Mouse (Mus musculus) forebrain, embryonic 11.5 days (tissue): ENCODE data around the gene Chst11. TPM values are rescaled to one million over a fixed set of nuclear protein-coding genes. Genes with fewer than 3 reads are reported as not detected.

Experiments used
- ATAC-seq: fragments of 200-750 bp; cut with Nextera tagmentation; replicated peaks from 2 replicates; pipeline ENCODE4 v1.8.0; 2017; ENCODE audit warnings: moderate TSS enrichment; ENCODE audit not compliant: low FRiP score
- DNase-seq: peaks from one replicate; pipeline ENCODE4 v3.0.0-alpha.2; 2017; ENCODE audit warnings: low spot score
- H3K27ac ChIP-seq: fragments of 300-500 bp; sonication (generic); 2 replicates; pipeline ENCODE4 v1.5.1; 2014; ENCODE audit warnings: low read depth, low read length
- H3K27me3 ChIP-seq: fragments of 300-500 bp; sonication (generic); 2 replicates; pipeline ENCODE4 v1.6.1; 2014; ENCODE audit warnings: mild to moderate bottlenecking, low read length, mixed read lengths; ENCODE audit not compliant: control insufficient read depth, insufficient read depth
- H3K36me3 ChIP-seq: fragments of 300-500 bp; sonication (generic); 2 replicates; pipeline ENCODE4 v1.6.1; 2014; ENCODE audit warnings: mild to moderate bottlenecking, low read length, moderate library complexity, mixed read lengths; ENCODE audit not compliant: control insufficient read depth, insufficient read depth
- H3K4me1 ChIP-seq: fragments of 300-500 bp; sonication (generic); replicated peaks from 2 replicates; pipeline ENCODE4 v1.6.1; 2014; ENCODE audit warnings: low read length, mixed read lengths; ENCODE audit not compliant: control insufficient read depth, insufficient read depth
- H3K4me2 ChIP-seq: fragments of 300-500 bp; sonication (generic); 2 replicates; pipeline ENCODE4 v1.6.1; 2014; ENCODE audit warnings: low read depth, mild to moderate bottlenecking, low read length, moderate library complexity, mixed read lengths; ENCODE audit not compliant: severe bottlenecking
- H3K4me3 ChIP-seq: fragments of 300-500 bp; sonication (generic); 2 replicates; pipeline ENCODE4 v1.5.1; 2014; ENCODE audit warnings: low read depth, low read length
- H3K9ac ChIP-seq: fragments of 300-500 bp; sonication (generic); 2 replicates; pipeline ENCODE4 v1.6.1; 2014; ENCODE audit warnings: low read length
- H3K9me3 ChIP-seq: fragments of 300-500 bp; sonication (generic); 2 replicates; pipeline ENCODE4 v1.6.1; 2016; ENCODE audit warnings: low read length, mixed read lengths; ENCODE audit not compliant: control insufficient read depth
- WGBS: fragments of 180-500 bp; shearing (Covaris S2); extraction: QIAGEN DNeasy Blood & Tissue Kit; methylation state at CpG from one replicate; pipeline ENCODE4 v1.1.7; 2014; 5-methylcytosine and 5-hydroxymethylcytosine counted together
- polyA plus RNA-seq: library from polyadenylated mRNA; unstranded; fragments of >200 nt; fragmentation: Nextera tagmentation; extraction: Ambion mirVana; gene quantifications from 2 replicates; pipeline ENCODE4 v1.2.1, GENCODE M21; 2014

The Chst11 gene
- polyA plus RNA-seq, 1 experiment from 2014 or later, result 1.9 TPM

DNA sequence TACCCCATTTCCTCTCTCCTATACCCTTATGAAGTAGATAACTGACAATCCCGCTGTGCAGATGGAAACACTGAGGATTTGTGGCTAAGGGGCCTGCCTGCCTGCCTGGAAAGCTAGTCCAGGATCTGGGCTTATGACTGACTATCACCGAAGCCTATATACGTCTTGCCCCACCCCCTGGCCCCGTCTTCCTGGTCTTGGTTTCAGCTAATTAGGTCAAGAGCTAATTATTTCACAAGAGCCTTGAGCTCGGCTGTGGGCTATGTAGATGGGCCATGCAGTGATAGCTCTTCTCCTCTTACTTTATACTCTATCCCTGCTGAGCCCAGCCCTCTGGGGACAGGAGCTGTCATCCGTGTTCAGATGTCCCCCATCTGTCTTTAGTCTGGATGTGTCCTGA, 12.2 kb downstream of the Chst11 start:
- H3K27me3 ChIP-seq, result no peaks in the 10 kb centered on the region
- DNase-seq (no peak), ATAC-seq (no peak)
- 71% methylated on average over 6 of the region's 6 CpGs for WGBS
- H3K4me1 ChIP-seq, result no peaks in the 10 kb centered on the region; the same call in 1 of the 2 replicates
- H3K4me2 ChIP-seq, result no peak overlapping the region
- H3K4me3 ChIP-seq, result no peak overlapping the region
- no peak overlapping the region for H3K9ac ChIP-seq
- H3K27ac ChIP-seq, result no peak overlapping the region
- H3K9me3 ChIP-seq, result no peaks in the 10 kb centered on the region
- no peaks in the 10 kb centered on the region for H3K36me3 ChIP-seq

DNA sequence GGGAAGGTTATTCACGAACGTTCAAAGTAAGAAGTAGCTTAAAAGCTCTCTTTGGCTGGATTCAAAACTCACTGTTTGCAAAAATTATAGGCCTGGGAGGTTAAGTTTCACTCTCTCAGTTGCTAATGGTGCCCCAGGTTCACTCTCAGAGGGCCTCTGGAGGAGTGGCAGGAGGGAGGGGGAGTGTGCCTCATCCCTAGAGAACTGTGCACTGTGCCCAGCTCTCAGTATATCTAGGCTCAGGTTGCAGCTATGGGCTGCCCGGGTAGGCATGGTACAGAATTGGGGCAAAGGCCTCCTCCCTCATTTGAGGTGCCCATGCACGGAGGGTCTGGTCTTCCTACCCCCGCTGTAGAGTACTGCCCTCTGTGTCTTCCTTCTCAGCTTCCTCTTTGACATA, 14.9 kb downstream of the Chst11 start:
- no peak for ATAC-seq
- Histone ChIP-seq H3K27me3 (no peaks in the 10 kb centered on the region), H3K4me3 (no peak overlapping the region), H3K27ac (no peak overlapping the region), H3K4me1 (no peaks in the 10 kb centered on the region), H3K4me2 (no peak overlapping the region), H3K9me3 (no peaks in the 10 kb centered on the region), H3K36me3 (no peaks in the 10 kb centered on the region), H3K9ac (no peak overlapping the region)
- no peak for DNase-seq
- WGBS, result 87% methylated on average over 5 of the region's 5 CpGs

DNA sequence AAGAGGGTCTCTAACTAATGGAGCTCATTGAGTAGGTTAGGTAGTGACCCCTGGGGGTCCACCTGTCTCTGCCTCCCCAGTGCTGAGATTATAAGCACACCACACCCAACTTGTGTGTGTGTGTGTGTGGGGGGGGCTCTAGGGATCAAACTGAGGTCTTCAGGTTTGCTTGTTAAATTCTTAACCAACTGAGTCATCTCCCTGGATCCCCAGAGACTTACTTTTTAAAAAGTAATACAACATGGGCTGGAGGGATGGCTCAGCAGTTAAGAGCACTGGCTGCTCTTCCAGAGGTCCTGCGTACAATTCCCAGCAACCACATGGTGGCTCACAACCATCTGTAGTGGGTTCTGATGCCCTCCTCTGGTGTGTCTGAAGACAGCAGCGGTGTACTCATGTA, 15.4 kb downstream of the Chst11 start:
- Histone ChIP-seq H3K4me2 (no peak overlapping the region), H3K4me1 (no peaks in the 10 kb centered on the region), H3K27ac (no peak overlapping the region), H3K27me3 (no peaks in the 10 kb centered on the region), H3K36me3 (no peaks in the 10 kb centered on the region), H3K9me3 (no peaks in the 10 kb centered on the region), H3K9ac (no peak overlapping the region), H3K4me3 (no peak overlapping the region)
- WGBS, result 91% methylated on average over 2 of the region's 2 CpGs
- no peak for ATAC-seq
- DNase-seq, result no peak

DNA sequence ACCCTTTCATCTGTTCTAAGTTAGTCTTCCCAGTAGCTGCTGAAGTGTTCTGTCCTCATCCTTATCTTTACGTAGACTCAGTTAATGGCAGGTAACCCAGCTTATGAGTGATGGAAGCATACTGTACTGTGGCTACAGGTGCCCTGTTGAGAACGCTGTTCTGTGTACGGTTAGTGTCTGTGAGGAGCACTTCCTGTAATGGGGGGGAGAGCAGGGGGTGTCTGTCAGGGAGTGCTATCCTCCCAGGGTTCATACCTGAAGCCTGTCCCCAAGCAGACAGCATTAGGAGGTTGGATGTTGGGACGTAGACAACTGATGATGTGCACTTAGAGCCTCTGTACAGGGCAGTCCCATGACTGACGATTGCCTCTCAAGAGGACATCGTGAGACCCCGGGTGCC, 18.6 kb downstream of the Chst11 start:
- no peaks in the 10 kb centered on the region for H3K36me3 ChIP-seq
- WGBS, result 97% methylated on average over 7 of the region's 7 CpGs

DNA sequence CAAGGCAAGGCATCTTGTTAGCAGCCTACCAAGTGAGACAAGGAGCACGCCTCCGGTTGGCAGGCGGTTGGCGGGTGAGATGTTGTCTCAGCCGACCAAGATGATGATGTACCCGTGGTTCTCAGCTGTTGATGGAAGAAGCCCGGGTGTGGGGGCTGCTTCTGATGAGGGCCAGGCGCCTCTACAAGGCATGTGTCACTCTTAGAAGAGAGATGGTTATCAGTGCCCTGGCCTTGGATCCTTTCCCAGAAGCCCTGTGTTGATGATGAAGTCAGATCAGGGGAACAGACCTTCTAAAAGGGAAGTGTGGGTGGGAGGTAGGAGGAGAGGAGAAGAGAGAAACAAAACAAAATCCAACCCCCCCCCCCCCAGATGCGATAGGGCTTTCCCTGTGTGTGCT, 19.1 kb downstream of the Chst11 start:
- Histone ChIP-seq H3K27me3 (no peaks in the 10 kb centered on the region), H3K9ac (no peak overlapping the region), H3K36me3 (no peaks in the 10 kb centered on the region), H3K4me2 (no peak overlapping the region), H3K9me3 (no peaks in the 10 kb centered on the region), H3K4me3 (no peak overlapping the region), H3K4me1 (no peaks in the 10 kb centered on the region), H3K27ac (no peak overlapping the region)
- WGBS, result 89% methylated on average over 9 of the region's 9 CpGs
- DNase-seq (no peak), ATAC-seq (no peak)

More for the DNA sequence above, 18.6 kb downstream of the Chst11 start:
- ATAC-seq (no peak), DNase-seq (no peak)
- Histone ChIP-seq H3K27me3 (no peaks in the 10 kb centered on the region), H3K27ac (no peak overlapping the region), H3K4me2 (no peak overlapping the region), H3K4me3 (no peak overlapping the region), H3K4me1 (no peaks in the 10 kb centered on the region), H3K9me3 (no peaks in the 10 kb centered on the region), H3K9ac (no peak overlapping the region)

DNA sequence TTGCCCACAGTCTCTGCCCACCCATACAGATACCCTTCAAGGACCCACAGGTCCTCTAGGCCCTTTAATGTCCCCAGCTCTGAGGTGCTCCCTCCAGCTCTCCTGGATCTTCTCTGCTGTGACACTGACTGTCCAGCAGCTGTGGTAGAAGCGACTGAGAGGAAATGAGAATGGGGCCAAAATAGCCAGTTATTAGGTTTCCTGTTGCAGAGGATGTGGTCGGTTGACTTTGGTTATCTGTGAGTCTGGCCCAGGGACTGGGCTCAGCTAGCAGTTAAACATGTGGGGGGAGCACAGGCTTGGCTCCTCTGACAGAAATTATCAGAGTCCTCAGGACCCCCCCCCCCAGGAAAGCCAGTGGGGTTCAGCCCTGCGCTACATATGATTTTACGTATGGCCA, 19.7 kb downstream of the Chst11 start:
- no peak for ATAC-seq
- WGBS, result 88% methylated on average over 4 of the region's 4 CpGs

DNA sequence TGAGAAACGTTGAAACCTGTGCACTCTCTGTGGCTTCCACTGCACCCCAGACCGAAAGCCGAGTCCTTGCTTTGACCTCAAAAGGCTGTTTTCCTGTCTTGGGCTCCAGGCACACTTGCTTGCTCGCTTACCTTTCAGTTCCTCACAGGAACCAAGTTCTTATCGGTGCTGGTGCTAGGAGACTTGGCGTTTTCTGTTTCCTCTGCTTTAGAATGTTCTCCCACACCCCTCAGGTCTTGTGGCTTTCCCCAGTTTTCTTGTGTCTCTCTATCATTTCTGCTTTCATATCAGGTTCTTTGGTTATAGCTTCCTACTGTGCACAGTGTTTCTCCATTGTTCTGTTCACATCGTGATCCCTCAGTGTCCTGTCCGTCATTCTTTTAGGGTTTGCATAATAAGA, 21.0 kb downstream of the Chst11 start:
- no peaks in the 10 kb centered on the region for H3K9me3 ChIP-seq
- 94% methylated on average over 8 of the region's 8 CpGs for WGBS
- H3K36me3 ChIP-seq, result no peaks in the 10 kb centered on the region
- H3K4me2 ChIP-seq, result no peak overlapping the region
- H3K27ac ChIP-seq, result no peak overlapping the region
- H3K9ac ChIP-seq, result no peak overlapping the region
- no peak for ATAC-seq
- no peak for DNase-seq
- H3K4me3 ChIP-seq, result no peak overlapping the region
- H3K27me3 ChIP-seq, result no peaks in the 10 kb centered on the region
- H3K4me1 ChIP-seq, result no peaks in the 10 kb centered on the region

More for the DNA sequence above, 19.7 kb downstream of the Chst11 start:
- no peaks in the 10 kb centered on the region for H3K36me3 ChIP-seq
- no peak for DNase-seq
- no peak overlapping the region for H3K4me2 ChIP-seq
- H3K27ac ChIP-seq, result no peak overlapping the region
- no peaks in the 10 kb centered on the region for H3K4me1 ChIP-seq
- H3K9me3 ChIP-seq, result no peaks in the 10 kb centered on the region
- H3K27me3 ChIP-seq, result no peaks in the 10 kb centered on the region
- no peak overlapping the region for H3K9ac ChIP-seq
- no peak overlapping the region for H3K4me3 ChIP-seq

DNA sequence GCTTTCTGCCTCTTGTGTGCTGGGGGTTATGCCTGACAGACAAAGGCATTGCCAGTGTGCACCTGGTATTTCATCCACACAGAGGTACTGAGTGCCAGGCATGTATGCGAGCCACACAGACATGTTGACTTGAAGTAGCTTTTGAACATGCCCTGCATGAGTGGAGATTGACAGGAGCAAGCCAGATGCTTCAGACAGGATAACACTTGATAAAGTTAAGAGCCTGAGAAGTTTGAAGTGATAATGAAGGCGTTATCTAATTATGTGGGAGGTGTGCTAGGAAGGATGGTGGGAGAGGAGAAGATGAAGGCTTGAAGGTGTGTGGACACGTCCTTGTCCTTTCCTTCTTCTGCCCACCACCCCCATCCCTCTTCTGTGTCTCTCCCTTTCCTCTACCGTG, 28.7 kb downstream of the Chst11 start:
- H3K4me3 ChIP-seq, result no peak overlapping the region
- WGBS, result 95% methylated on average over 4 of the region's 4 CpGs
- peaks cover under 1% of the 10 kb centered on the region; the same call in 1 of the 2 replicates for H3K4me1 ChIP-seq
- DNase-seq (no peak), ATAC-seq (no peak)
- no peak overlapping the region for H3K27ac ChIP-seq
- H3K9ac ChIP-seq, result no peak overlapping the region
- no peaks in the 10 kb centered on the region for H3K27me3 ChIP-seq
- no peaks in the 10 kb centered on the region for H3K36me3 ChIP-seq
- no peaks in the 10 kb centered on the region for H3K9me3 ChIP-seq
- H3K4me2 ChIP-seq, result no peak overlapping the region

DNA sequence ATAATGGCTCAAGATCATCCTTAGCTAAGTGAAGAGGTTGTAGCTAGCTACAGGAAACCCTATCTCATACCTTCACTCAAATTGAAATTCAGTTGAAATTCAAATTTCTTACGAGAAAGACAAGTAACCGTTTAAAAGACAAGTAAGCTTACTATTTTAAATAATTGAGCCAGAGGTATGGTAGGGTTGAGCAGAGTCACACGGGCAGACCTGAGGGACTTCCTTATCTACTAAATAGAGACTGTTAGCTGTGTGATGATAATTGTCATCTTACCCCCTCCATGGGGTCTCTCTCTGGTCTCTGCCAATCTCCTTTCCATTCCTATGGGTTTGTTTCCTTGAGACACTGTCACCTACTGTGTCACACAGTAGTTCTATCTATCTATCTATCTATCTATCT, 30.6 kb downstream of the Chst11 start:
- peaks cover 16% of the 10 kb centered on the region; the same call in 1 of the 2 replicates for H3K4me1 ChIP-seq
- WGBS, result over 99% methylated on average over 3 of the region's 3 CpGs
- no peak overlapping the region for H3K9ac ChIP-seq

More for the DNA sequence above, 30.6 kb downstream of the Chst11 start:
- no peak overlapping the region for H3K4me2 ChIP-seq
- no peaks in the 10 kb centered on the region for H3K27me3 ChIP-seq
- ATAC-seq (no peak), DNase-seq (no peak)
- no peak overlapping the region for H3K27ac ChIP-seq
- H3K4me3 ChIP-seq, result no peak overlapping the region
- H3K9me3 ChIP-seq, result no peaks in the 10 kb centered on the region
- no peaks in the 10 kb centered on the region for H3K36me3 ChIP-seq
